Mouse (Mus musculus) B cell, adult 62 days (primary cell): ENCODE data around the gene Adnp. TPM values are rescaled to one million over a fixed set of nuclear protein-coding genes. Genes with fewer than 3 reads are reported as not detected.

ENCODE experiments used
- total RNA-seq: library from RNA; stranded (reverse); gene quantifications from 4 replicates; pipeline ENCODE4 v1.2.4, GENCODE M21; 2023

The Adnp gene
- 95.4 to 96.3 TPM (median 95.6 TPM) in 4 replicates for total RNA-seq

DNA sequence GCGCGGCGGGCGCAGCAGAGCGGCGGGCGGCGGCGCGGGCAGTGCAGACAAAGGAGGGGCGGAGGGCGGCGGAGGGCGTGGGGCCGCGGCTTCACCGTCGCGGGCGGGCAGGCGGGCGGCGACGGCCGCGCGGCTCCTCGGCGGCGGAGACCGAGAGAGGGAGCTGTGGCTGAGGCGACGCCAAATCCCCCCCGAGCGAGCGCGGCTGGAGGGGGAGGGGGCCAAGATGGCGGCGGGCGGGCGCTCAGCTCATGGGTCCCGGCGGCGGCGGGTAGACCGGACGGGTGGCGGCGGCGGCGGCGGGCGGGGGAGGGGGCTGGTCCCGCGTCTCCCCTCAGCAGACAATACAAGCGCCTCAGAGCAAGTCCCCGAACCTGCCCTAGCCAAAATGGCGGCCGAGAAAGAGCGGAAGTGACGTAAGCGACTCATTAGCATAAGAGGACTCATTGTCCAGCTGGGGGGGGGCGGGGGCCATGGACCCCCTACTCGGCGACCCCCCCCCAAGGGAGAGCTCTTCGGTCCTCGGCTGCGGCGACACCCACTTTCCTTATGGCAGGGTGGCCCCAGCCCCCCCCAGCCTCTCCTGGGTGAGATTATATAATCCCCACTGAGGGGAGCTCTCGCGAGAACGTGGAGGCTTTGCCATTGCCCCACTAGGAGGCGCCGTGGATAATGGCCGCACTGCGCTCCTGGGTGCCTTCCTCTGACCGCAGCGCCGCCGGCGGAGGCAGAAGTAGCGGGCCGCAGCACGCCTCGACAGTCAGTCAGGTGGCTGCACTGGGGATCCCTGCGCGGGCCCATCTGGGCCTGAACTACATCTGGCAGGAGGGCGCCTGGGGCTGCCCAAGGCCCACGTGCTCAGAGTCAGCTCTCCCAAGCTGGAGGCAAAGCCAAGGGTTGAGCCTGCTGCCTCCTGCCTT lies at the start of gene Adnp:
Adnp (minus strand) TSS at position 388 of the 920 bp plus-strand sequence.

DNA sequence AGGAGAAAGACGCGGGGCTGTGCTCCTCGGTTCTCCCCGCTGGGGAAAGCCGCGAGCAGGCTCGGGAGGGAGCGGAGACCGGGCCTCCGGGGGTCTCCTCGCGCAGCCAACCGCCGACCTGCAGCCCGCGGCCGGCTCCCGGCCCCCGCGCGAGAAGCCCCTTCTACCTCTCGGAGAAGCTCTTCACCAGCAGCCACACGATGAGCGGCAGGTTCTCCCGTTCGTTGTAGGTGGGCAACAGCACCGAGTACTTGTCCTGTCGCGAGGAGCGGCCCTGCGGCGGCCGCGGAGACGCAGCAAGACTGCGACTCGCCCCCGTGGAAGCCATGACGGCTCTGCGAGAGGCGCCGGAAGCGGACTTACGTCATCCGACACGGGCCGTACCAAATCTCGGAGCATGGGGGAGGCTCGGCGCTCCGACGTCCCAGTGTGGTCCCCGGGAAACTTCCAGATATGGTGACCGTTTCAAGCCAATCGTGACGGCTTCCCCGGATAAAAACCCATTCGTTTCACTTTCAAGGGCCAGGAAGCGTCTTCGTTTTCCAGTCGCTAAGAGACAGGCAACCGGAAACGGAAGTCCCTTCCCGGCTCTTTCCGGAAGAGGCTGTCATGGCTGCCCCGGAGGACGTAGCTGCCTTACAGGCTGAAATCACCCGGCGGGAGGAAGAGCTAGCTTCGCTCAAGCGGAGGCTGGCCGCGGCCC lies 23.3 kb upstream of the Adnp start, which contains the start of the genes Gm20716, Dpm1 and Mocs3:
Gm20716 (minus strand) TSS at position 339 of the 703 bp plus-strand sequence.
Dpm1 (minus strand) TSS at position 566 of the 703 bp plus-strand sequence.
Mocs3 (plus strand) TSS at position 597 of the 703 bp plus-strand sequence.

Other genes with a start within 250 kb of the Adnp start
- gene Ripor3, start 196.5 kb downstream of the Adnp start, total RNA-seq = 0.19 to 0.37 TPM in 2 of 4 replicates, not detected in the others
- gene Pard6b, start 126.1 kb downstream of the Adnp start, total RNA-seq = 1.7 to 3.3 TPM (median 2.4 TPM) in 4 replicates
- gene Gm20716, start 23.3 kb upstream of the Adnp start, total RNA-seq = 1.7 to 8.7 TPM (median 5.3 TPM) in 4 replicates
- 114 to 136 TPM (median 125 TPM) in 4 replicates for gene Dpm1, start 23.5 kb upstream of the Adnp start, total RNA-seq
- 13.1 to 15.6 TPM (median 14.3 TPM) in 4 replicates for gene Mocs3, start 23.5 kb upstream of the Adnp start, total RNA-seq
- gene Kcng1, start 74.6 kb upstream of the Adnp start, total RNA-seq = not detected in 4 replicates